Mouse (Mus musculus) ZHBTc4 (cell line): ENCODE results near the gene Atp1b3.
"Not testable (repeated sequence)": the region's sequence is repeated elsewhere in the genome, so short reads cannot be mapped to it uniquely, and the experiment has no call there.

Experiments
- DNase-seq: peaks from one replicate; pipeline ENCODE4 v3.0.0-alpha.2; 2011; ENCODE audit warnings: low read depth, low spot score

Atp1b3 gene

DNA sequence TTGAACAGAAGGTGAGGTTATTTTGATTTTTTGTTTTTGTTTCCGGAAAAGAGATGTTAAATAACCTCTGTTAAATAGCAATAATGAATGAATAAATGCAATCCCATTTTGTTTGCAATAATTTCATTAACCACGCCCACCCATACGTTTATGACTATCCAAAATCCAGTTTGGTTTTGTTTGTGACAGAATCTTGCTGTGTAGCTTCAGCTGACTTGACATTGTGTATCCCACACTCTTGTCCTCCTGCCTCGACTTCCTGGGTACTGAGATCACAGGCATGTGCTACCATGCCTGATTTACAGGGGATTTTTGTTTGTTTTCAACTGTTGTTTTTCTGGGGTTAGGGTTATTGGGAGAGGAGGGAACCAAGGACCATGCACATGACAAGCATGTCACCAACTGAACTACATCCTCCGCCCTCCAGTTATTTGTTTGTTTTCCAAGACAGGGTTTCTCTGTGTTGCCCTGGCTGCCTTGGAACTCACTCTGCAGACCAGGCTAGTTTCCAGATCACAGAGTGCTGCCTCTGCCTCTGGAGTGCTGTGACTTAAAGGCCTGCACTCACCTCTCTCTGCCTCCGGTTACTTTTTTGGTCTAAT, 1.1 kb upstream of the Atp1b3 start:
- no peak for DNase-seq

GRCm38 (mm10) chr9:96363581-96364140, 581 bp downstream of the Atp1b3 start:
- peak; percentile 65 for DNase-seq

- no peak for DNase-seq
These were observed 4.2 kb downstream of the Atp1b3 start for GRCm38 (mm10) chr9:96360056-96360455.

DNA sequence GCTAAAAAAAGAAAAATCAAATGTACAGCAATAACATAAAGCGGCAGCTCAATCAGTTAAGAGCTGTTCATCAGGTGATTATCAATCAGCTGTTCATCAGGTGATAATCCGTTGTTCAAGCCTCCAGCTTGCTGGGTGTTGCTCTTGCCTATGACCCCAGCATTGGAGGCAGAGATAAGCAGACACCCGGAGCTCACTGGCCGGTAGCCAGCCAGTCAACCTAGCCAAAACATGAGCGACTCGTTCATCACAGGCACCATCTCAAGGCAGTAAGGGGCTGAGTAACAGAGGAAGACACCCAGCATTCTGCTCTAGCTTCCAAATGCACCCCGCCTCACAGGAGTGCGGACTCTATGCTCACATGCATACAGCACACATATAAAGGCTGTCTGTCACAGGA, 10.4 kb downstream of the Atp1b3 start:
- DNase-seq: peak; percentile 18

- DNase-seq: peak; percentile 43
These were observed 11.0 kb downstream of the Atp1b3 start for GRCm38 (mm10) chr9:96353121-96353769.

GRCm38 (mm10) chr9:96351771-96352170, 12.5 kb downstream of the Atp1b3 start:
- not testable (repeated sequence) for DNase-seq

- DNase-seq: no peak
These were observed 13.8 kb downstream of the Atp1b3 start for GRCm38 (mm10) chr9:96350476-96350875.

DNA sequence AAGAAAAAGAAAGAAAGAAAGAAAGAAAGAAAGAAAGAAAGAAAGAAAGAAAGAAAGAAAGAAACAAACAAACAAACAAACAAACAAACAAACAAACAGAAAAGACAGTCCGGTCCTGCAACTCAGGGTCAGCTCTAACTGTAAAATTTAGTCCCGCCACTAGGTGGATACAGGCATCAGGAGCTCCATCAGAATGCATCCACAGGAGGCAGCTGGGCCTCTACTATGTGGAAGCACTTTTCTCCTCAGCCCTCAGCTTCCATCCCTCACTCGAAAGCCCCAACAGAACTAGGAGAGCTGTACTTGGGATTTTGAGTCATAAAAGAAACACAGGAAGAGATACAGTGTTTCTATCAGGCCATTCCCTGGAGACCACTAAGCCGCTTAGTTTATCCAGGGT, 14.2 kb downstream of the Atp1b3 start:
- peak; percentile 78 for DNase-seq

DNA sequence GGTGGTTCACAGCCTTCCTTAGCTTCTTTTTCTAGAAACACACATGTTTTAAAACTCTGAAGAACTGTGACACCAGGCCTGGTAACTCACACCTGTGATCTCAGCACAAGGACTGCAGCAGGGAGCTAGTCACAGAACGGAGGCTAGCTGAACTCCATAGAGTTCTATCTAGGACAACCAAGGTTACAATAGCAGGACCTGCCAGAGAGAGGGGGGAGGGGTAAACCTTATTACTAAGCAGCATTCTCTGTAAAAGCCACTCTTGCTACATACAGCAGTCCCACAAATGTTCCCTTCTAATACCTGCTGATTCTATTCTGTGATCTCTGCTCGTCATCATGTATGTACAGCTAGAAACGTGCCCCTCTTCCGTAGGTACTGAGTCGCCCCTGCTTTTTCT, 15.4 kb downstream of the Atp1b3 start:
- DNase-seq: peak; percentile 34

DNA sequence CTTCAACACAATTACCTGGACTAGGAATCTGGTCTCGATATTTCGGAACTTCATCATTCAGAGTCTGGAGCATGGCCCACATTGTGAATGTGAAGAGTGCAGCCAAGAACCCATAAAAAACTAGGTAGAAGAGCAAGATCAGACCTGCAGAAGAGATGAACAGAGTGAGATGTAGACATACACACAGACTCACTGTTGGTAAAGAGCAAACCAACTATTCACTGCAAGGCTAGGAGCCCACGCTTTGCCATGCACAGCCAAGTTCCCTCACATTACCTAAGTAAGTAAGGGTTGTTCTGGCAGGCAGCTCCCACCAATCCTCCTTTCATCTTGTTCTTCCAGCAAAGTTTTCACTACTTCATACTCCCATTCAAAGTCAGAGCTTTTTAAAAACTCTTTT, 18.5 kb downstream of the Atp1b3 start:
- DNase-seq: no peak

DNA sequence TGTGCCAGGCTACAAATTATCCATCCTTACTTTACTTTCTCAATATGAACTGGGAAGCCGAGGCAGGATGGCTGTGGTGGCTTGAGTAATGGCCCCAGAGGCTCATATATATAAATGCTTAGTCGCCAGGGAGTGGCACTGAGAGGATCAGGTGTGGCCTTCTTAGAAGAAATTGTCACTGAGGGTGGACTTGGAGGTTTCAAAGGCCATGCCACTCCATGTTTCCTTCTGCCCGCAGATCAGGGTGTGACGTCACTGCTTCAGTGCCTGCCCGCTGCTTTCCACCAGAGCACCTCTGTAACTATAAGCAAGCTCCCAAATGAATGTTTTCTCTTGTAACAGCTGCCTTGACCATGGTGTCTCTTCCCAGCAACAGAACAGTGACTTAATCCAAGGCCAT, 33.1 kb downstream of the Atp1b3 start:
- no peak for DNase-seq

DNA sequence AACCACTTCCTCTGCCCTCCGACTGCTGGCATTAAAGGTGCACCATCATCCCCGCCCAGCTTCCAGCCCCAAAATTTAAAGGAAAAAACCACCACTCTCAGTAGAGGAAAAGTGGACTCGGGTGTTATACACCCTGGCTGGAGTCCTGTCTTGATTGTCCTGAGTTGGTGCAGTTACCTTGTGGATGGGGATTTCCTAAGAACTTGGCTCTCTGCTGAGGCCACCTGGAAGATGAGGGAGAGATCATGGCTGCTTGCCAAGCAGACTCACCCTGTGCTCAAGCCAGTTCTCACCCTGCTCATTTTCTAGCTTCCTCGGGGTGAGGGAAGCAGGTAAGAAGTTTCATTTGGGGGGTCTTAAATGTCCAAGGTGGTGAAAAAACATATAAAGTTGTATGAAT, 36.0 kb downstream of the Atp1b3 start:
- DNase-seq: no peak

DNA sequence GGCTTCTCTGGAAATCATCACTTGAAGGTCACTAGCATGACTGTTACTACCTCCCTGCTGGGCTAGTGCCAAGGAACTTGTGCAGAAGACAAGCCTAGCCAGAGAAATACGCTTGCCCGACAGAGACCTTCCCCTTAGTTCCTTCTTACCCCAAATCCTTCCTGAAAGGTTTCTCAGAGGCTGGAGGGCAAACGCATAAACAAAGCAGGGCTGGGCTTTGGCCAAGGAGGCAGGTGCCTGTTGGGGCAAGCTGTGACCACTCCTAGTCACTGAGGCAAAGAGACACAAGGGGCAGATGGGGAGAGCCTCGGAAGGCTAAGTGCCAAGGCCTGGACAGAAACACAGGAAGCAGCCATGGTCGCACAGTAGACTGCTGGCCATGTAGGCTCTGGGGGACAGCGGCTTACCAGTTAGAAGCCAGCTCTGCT, 37.7 kb downstream of the Atp1b3 start:
- DNase-seq: no peak

DNA sequence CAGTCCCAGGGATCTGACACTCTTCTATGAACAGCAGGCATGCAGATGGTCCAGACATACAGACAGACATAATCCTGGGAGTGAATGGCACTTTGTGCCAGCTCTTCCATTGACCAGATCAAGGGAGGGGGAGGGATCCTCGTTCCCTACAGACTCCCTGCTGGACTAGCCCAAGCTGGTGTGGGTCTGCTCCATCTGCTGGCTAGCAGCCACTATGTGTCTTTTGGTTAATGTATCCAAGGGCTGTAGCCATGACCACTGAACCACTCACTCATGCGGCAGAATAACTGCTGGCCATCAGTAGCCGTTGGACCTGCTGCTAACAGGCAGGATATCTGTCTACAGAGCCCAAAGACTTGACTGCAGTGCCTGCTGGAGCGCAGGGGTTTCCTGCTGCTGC, 39.7 kb downstream of the Atp1b3 start:
- DNase-seq: no peak

DNA sequence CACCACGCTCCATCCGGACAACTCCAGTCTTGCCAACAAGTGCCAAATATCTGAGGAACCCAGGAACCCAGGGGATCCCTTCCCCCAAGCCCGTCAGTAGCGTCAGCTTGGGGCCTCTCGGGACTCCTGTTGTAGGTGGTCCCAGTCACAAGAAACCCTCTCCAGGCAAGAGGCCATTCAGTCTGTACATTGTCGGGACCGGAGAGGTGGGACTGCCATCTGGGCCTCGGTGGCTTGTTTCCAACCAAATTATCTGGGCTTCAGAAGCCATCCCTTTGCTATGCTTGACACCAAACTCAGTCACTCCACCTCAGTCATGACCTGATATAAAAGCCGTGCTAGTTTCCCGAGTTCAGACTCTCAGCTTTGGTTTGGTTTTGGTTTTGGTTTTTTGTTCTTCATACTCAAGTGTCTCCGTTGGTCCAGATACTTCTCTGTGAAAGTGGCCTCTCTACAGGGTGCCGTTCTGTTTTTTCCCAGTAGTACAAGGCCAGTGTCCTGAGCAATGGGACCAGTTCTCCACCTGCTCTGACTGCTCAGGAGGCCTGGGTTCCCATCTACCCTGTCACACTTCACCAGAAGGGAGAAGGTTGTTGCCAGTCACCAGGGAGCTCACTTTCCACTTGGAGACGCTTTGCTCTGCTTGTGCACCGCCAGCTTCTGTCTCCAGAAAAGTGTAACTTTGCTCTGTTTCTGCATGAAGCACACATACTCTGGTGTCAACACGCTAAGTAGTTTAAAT, 41.7 kb downstream of the Atp1b3 start:
- DNase-seq: no peak

DNA sequence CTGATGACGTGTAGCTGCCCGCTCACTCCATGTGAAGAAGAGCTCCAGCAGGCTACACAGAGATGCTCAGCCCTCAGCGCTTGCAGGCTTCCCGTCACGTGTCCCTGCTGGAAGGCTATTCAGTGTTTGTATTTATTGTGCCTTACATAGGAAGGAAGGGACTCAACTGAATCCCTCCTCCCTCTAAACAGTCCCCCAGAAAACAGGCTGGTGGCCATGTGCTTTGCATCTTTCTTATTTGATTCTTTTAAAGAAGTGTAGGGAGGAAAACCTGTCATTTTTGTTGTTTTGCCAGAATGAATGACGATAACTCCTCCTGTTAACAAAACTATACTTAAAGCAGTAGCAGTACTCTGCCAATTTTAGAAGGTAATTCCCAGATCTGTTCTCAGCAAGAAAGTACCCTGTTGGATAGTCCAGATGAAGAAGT, 43.7 kb downstream of the Atp1b3 start:
- DNase-seq: no peak

GRCm38 (mm10) chr9:96319333-96319732, 44.9 kb downstream of the Atp1b3 start:
- no peak for DNase-seq

DNA sequence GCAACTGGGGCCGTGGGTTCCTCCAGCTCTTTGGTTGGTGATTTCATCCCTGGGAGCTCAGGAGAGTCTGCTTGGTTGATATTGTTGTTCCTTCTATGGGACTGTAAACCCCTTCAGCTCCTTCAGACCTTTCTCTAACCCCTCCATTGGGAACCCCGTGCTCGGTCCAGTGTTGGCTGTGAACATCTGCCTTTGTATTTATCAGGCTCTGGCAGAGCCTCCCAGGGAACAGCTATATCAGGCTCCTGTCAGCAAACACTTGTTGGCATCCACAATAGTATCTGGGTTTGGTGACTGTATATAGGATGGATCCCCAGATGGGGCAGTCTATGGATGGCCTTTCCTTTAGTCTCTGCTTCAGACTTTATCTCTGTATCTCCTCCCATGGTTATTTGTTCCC, 52.2 kb downstream of the Atp1b3 start:
- DNase-seq: no peak

DNA sequence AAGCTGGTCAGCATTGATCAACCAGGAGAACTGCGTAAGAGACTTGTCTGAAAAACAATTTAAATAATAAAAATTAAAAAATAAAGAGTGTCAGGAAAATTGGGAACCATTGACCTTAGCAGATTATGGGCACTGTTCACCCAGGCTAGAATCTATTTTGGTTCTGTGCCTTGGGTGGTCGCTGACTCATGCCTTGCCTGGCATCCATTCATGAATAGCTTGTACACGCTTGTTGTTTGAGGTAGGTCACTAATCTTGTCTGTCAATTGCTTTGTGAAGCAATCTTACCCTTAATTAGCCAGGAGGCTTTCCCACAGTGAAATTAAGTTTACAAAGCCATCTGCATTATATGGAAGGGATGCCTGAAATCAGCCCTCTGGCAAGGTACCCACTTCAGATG, 55.4 kb downstream of the Atp1b3 start:
- no peak for DNase-seq

- no peak for DNase-seq
These were observed 64.8 kb downstream of the Atp1b3 start for GRCm38 (mm10) chr9:96299324-96300008.

DNA sequence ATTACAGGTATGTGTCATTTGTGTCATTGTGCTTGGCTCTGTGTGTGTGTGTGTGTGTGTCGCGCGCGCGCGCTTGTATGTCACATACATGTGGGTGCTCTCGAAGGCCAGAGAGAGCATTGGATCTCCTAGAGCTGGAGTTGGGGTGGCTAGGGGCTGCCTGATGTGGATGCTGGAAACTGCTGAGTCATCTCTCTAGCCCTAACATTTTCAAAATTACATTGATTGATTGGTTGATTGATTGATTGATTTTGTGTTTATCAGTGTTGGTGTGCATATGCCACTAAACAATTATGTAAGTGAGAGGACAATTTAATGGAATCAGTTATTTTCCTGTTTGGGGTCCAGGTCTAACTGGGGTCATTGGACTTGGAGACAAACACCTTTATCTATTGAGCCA, 72.1 kb downstream of the Atp1b3 start:
- DNase-seq: no peak

- DNase-seq: no peak
These were observed 79.3 kb downstream of the Atp1b3 start for GRCm38 (mm10) chr9:96284916-96285315.
